Mouse (Mus musculus) thymus, postnatal 4 days (tissue): ENCODE data around the gene Cxcr1.

Source experiments
- DNase-seq: peaks from one replicate; pipeline ENCODE4 v3.0.0; 2021

The Cxcr1 gene

GRCm38 (mm10) chr1:74194445-74194844 is at the start of gene Cxcr1:
Cxcr1 (minus strand) TSS chr1:74194631.
- no peak for DNase-seq

GRCm38 (mm10) chr1:74240832-74241231 is 46.4 kb upstream of the Cxcr1 start:
- no peak for DNase-seq

GRCm38 (mm10) chr1:74240311-74240710 is 45.9 kb upstream of the Cxcr1 start:
- no peak for DNase-seq

- peak; percentile 38 for DNase-seq
Observed at GRCm38 (mm10) chr1:74239618-74240017, 45.2 kb upstream of the Cxcr1 start.

- DNase-seq, result peak; percentile 28
Observed at GRCm38 (mm10) chr1:74239162-74239561, 44.7 kb upstream of the Cxcr1 start.

- no peak for DNase-seq
Observed at GRCm38 (mm10) chr1:74238136-74238535, 43.7 kb upstream of the Cxcr1 start.

- no peak for DNase-seq
Observed at GRCm38 (mm10) chr1:74237671-74238070, 43.2 kb upstream of the Cxcr1 start.

- DNase-seq, result no peak
Observed at GRCm38 (mm10) chr1:74236590-74237317, 42.3 kb upstream of the Cxcr1 start.

- peak; percentile 98 for DNase-seq
Observed at GRCm38 (mm10) chr1:74235938-74236589, 41.6 kb upstream of the Cxcr1 start, which contains the start of gene Arpc2. Arpc2 (plus strand) TSS chr1:74236084.

GRCm38 (mm10) chr1:74230992-74231391 is 36.6 kb upstream of the Cxcr1 start:
- DNase-seq, result no peak

- DNase-seq, result no peak
Observed at GRCm38 (mm10) chr1:74229942-74230341, 35.5 kb upstream of the Cxcr1 start.

GRCm38 (mm10) chr1:74227317-74227716 is 32.9 kb upstream of the Cxcr1 start:
- peak; percentile 53 for DNase-seq

GRCm38 (mm10) chr1:74219922-74220321 is 25.5 kb upstream of the Cxcr1 start:
- DNase-seq, result no peak

GRCm38 (mm10) chr1:74208941-74209340 is 14.5 kb upstream of the Cxcr1 start:
- DNase-seq, result no peak

- no peak for DNase-seq
Observed at GRCm38 (mm10) chr1:74207906-74208305, 13.5 kb upstream of the Cxcr1 start.

- no peak for DNase-seq
Observed at GRCm38 (mm10) chr1:74206642-74207041, 12.2 kb upstream of the Cxcr1 start.

GRCm38 (mm10) chr1:74205881-74206280 is 11.4 kb upstream of the Cxcr1 start:
- DNase-seq, result peak; percentile 44

GRCm38 (mm10) chr1:74203457-74203856 is 9.0 kb upstream of the Cxcr1 start:
- no peak for DNase-seq

GRCm38 (mm10) chr1:74201048-74201844 is 6.8 kb upstream of the Cxcr1 start:
- DNase-seq, result no peak

- no peak for DNase-seq
Observed at GRCm38 (mm10) chr1:74199046-74199445, 4.6 kb upstream of the Cxcr1 start.

- no peak for DNase-seq
Observed at GRCm38 (mm10) chr1:74197726-74198470, 3.5 kb upstream of the Cxcr1 start.

- DNase-seq, result no peak
Observed at GRCm38 (mm10) chr1:74196621-74197419, 2.4 kb upstream of the Cxcr1 start.
